Mouse (Mus musculus) lung, postnatal 25 days (tissue): ENCODE data around the gene Vmn2r90.
"Not testable (repeated sequence)": the region's sequence is repeated elsewhere in the genome, so short reads cannot be mapped to it uniquely, and the experiment has no call there.

Experiments
- DNase-seq: peaks from one replicate; pipeline ENCODE4 v3.0.0; 2022; ENCODE audit warnings: low spot score

Vmn2r90 gene

DNA sequence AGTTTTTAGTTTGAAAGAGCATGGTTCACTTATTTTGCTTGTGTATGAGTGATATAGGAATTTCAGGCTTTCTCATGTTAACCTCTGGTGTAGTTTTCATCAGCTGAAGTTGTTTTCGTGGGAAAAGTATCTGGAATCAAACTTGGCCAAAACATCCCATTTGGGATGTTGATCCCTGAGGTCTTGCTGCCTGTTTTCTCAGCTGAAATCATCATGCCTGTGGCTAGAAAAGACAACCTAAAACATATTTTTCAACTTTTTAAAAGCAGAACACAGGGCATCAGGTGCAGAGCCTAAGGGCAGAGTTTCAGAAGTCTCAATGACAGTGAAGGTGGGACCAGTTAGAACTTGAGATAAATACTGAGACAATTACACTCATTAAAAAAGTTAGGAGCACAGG is at the start of gene Vmn2r90:
Vmn2r90 (plus strand) TSS at position 301 of the 400 bp plus-strand sequence.
- no peak for DNase-seq

DNA sequence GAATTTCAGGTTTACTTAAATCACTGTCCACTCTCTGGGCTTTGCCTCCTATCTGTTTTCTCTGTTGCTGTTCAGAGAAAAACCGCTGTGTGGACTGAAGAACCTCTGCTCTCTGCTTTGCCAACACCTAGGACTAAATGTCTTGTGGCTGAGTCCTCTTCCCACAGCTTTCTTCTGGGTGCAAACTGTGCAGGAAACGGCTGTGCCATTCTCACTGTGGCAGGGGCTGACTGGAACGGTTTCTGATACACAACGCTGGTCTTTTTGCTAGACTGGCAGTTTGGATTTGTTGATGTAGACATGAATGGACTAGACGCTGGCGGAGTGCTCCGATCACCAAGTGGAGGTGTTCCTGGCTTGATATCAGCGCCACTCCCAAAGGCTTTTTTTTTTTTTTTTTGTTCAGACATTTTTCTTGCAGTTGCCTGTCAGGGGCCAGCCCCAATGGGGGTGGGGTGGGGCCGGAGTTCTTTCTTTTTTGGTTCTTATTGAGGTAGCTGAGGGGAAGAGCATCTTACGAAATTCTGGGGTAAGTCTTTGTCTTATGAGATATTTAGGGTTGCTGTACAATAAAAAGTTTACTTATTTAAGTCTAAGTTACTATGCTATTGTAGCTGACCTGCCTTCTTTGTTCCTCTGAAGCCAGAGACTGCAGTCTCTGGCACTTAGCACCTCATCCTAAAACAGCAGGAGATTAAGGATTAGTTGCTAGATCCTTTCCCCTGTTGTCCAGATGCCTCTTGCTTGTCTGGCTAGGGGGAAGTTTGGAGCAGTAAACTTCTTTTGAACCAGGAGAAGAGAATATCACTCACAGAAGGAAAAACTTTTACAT is 48.3 kb upstream of the Vmn2r90 start:
- no peak for DNase-seq

DNA sequence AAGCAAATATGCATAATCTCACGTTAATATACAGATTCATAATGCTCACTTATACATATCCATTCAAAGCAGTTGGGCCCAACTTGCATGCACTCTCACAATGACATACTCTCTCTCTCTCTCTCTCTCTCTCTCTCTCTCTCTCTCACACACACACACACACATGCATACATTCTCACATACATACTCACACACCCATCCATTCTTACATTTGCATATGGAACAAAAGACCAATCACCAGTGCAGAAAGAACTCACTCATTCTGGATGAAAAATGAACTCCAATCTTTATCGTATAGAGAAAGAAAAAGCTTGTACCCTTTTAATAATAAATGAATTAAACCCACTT is 47.7 kb upstream of the Vmn2r90 start:
- DNase-seq: no peak

DNA sequence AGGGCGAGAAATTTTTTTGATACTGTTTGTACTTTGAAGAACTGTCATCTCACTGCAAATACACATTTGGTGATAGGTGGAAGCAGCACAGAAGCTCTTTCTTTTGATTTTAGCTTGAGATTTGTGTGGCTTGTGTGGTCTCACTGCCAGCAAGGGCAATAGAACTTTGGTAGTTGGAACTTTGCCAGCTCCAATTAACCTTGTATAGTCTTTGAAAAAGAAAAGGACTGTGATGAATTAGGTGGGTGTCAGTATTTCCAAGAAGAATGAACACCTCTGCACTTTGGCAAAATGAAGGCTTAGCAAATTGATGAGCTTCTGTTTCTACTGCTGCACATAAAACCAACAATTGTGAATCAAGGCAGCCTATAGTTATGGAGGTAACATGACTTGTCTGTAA is 24.8 kb upstream of the Vmn2r90 start:
- DNase-seq: no peak

DNA sequence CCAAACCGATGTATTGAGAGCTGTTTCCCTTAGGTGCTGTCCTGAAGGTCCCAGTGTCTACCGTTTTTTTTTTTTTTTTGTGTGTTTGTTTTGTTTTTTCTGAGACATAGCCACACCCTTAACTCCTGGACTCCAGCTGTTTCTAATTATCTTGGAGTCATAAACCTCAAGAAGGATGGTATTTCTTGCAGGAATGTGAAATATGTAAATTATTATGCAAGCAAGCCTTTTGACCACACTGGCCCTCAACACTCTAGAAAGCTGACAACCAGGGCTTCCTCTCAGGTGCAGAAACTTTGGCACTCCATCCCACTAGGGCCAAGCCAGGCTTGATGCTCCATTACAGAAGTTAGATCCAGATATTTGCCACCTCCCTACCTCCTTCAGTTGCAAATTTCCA is 12.9 kb upstream of the Vmn2r90 start:
- no peak for DNase-seq

DNA sequence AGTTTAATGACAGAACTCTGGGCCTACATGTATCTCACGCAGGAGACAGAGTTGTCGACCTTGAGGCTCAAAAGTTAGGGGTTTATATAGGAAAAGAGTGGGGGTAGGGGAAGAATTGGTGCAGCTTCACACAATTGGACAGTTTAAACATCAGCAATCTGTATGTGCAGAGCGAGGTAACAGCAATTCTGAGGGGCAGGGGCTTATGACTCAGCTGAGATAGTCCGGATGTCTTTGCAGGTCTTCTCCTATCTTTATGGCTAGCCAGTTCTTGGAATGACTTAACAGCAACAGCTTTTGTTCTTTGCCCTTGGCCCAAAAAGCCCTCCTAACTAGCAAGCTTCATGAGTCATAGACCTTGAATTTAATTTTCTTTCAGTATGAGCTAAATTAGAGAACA is 28.8 kb downstream of the Vmn2r90 start:
- not testable (repeated sequence) for DNase-seq

DNA sequence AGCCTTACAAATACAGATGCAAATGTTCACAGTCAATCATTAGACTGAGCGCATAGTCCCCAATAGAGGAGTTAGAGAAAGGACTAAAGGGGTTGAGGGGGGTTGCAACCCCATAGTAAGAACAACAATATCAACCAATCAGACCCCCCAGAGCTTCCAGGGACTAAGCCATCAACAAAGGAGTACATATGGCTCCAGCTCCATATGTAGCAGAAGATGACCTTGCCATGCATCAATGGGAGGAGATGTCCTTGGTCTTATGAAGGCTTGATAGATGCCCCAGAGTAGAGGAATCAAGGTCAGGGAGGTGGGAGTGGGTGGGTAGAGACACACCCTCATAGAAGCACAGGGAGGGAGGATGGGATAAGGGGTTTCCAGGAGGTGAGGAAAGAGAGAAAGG is 35.1 kb downstream of the Vmn2r90 start:
- DNase-seq: no peak

DNA sequence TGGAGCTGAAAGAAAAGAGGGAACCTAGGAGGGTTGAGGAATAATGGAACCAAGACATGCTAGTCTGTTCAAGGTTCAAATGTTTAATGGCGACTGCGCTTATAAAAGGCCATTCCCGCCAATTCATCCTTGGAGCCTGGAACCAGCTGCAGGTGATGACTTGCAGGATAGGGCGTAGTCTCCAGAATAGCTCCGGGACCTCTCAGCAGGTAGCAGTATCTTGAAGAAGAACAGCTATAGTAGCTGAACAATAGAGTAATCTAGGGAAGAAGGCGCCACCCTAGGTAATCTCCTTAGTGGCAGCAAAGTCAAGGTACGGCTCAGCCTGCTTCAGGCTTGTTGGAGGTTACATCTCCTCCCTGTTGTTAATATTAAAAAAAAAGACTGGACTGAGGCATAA is 35.8 kb downstream of the Vmn2r90 start:
- DNase-seq: not testable (repeated sequence)

DNA sequence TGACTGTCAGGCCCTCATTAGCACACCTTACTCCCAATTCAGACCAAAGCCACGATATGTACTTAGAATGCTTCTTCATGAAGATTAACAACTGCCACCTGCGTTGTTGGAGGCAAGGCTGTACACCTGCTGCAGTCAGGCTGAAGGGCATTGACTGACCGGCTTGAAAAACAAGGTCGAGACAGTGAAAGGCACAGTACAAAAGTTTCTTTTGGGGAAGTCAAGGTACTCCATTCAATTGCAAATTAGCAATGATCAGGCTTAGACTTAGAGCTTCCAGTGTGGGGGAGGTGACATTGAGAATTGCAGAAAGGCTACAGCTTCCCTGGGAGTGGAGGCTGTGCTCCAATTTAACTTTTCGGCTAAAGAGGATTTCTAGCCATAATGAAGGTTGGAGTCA is 36.4 kb downstream of the Vmn2r90 start:
- DNase-seq: not testable (repeated sequence)

DNA sequence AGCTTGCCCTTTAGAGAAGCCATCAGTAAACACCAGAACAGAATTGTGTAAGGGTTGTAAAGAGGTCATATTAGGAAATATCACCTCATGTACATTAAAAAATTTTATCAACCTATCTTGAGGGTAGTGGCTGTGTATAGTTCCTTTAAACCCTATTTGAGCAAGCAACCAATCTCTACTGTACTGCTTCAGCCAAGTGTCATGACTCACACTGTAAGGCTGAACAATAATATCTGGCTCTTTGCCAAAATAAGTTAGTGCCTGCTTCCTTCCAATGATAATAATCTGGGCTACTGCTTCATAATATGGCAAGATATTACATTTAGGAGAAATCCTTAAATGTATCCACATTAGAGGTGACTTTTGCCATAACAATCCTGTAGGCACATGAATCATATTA is 38.0 kb downstream of the Vmn2r90 start:
- DNase-seq: not testable (repeated sequence)

DNA sequence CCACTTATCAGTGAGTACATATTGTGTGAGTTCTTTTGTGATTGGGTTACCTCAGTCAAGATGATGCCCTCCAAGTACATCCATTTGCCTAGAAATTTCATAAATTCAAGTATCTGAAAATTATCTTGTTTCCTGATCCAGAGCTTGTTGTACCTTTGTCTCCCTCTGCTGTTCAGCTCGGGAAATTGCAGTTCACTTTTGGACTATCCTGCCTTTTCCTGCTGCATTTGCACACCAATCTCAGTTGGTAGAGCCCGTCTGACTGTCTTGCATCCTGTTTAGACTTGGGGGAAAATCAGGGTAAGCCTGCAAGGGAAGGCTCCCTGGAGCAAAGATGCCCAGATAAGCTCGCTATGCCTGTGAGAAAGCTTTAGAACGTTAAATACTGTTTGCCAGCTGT is 45.8 kb downstream of the Vmn2r90 start:
- DNase-seq: peak; percentile 39

DNA sequence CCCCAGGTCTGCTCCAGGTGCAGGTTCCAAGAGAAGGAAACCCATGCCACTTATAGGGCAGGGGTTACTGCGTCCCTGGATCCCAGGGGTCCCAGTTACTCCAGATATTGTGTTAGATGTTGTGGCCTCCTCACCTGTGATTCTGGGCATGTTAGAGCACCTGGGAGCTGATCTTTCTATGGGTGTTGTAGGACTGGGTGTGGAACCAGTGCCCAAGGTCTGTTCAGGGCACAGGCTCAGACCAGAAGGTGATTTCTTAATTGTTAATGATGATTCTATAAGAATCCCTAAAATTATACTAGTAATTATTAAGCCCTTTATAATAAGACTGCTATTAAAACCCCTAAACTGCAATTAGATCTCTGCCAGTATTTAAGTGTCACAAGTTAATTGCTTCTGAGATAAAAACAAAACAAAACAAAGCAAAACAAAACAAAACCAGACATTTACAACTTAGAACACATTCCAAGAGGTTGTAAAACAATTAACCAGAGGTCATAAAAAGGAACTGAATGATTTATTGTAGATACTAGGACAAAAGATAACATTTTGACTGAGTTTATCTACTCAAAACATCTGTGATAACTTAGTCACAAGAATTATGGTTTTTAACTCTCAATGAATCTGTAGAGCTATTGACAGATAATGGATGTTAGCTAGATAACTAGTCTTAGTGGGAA is 59.2 kb downstream of the Vmn2r90 start:
- no peak for DNase-seq

DNA sequence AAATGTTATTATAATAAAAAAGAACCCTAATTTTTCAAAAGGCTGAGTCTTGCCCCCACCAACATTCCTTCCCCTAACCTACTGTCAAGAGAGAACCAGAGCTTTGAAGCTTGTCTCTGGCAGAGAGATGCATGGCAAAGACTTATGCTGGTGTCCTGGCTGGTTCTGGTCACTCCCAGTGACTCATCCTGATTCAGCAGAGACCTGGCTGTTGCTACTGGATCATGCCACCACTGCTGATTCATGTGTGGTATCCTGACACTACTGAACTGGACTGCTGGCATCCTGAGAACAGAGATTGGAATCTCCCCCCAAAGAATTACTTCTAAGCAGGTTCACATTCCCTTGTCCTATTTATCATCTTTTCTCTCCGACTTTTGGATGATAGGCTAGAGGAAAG is 60.7 kb downstream of the Vmn2r90 start:
- no peak for DNase-seq

DNA sequence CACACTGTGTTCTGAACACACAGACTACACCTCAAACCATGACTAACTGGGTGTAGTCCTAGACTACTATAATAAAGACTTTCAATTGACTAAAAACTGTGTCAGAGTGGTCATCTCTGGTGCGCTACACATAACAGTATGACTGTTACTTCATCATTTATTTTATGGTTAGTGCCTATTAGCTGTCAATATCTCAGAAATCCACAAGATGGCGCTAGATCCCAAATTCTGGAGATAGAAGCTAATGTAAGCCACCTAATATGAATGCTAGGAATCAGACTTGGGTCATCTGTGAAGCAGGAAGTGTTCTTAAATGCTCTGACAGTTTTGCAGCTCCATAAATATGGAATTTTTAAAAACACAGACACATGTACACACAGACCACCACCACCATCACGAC is 62.9 kb downstream of the Vmn2r90 start:
- DNase-seq: peak; percentile 68
